Mouse (Mus musculus): ENCODE results near the gene Pde1c.

Gene Pde1c

GRCm38 (mm10) chr6:56322799-56323198, 246.1 kb downstream of the Pde1c start:
- no peak for DNase-seq

DNA sequence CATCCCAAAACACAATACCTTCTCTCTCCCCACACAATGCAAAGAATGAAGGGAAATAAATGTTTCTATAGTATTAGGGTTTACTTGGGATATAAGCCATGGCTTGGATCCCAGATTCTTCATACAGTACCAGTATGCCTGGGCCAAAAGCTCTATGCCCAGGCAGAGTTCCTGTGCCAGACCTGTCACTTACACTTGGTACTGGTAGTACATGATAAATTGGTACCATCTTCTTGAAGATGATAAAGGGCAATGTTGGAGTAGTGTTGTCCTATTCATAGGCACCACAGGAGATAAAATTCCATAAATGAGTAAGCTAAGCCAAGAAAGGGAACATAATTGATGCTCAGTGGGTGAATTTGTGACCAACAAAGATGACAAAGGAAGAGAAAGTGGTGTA, 258.6 kb downstream of the Pde1c start:
- no peak for DNase-seq

DNA sequence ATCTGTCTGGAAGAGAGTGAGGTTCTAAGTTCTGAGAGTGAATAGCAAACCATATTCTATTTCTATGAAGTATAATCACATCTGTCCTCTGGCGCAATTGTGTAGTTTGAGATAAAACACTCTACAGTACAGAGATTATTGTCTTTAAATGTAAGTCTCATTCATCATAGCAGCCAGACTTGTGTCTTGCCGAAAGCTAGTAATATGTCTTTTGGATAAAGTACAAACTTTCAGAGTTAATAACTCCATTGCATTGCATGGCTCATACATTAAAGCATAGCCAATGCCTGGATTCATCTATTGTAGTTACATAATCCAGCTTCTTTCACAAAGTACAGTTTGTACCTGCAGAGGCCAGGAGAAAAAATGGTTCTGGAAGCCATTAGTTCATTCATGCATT, 262.8 kb downstream of the Pde1c start:
- DNase-seq: no peak

DNA sequence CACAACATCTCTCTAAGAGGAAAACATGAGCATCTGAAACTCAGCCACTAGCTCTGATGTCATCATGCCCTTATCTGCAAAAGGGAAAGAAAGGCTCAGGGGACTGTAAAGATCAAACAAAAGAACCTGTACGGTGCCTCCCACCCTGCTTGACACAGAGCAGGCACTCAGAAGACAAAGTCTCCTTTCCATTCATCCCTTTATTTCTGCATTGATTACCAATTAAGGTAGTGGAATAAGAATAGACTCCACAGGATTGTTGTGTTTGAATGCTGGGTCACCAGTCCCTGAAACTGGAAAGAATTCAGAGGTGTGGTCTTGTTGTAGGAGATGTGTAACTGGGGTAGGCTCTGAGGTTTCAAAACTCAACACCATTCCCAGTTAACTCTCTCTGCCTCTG, 276.7 kb downstream of the Pde1c start:
- no peak for DNase-seq

- peak; percentile 13 to 22 for DNase-seq
Measured at GRCm38 (mm10) chr6:56289307-56289706, 279.6 kb downstream of the Pde1c start.

- DNase-seq: no peak
Measured at GRCm38 (mm10) chr6:56284821-56285220, 284.1 kb downstream of the Pde1c start.

DNA sequence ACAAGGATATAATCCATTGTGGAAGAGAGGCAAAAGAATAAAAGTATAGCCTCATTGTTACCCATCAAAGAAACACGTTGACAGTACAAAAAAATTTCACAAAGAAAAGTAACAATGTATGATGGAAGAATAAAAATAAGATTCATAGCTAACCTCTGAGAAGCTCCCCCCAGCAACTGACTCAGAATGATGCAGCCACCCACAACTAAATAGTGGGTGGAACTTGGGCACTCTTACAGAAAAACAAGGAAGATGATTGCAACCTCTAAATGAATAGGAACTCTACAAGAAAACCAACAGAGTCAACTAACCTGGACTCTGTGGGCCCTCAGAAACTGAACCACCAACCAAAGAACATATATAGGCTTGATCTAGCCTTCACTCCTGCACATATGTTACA, 293.4 kb downstream of the Pde1c start:
- no peak for DNase-seq

DNA sequence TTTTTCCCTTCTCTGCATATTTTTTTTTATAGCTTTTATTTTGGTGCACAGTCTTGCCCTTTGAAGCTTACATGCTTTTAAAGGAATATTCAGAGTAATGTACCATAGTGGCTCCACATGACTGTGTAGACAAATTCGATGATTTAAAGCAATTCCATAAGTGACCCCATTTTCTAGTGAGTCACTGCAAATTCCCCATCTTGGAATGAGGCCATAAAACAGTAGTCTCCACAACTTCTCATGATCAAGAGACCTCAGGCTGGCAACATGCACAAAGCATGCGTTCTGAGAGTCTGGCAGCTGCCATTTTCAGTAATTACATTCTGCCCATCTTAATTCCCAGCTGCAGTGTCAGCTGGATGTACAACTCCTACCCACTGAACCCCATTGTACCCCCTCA, 297.2 kb downstream of the Pde1c start:
- DNase-seq: no peak

DNA sequence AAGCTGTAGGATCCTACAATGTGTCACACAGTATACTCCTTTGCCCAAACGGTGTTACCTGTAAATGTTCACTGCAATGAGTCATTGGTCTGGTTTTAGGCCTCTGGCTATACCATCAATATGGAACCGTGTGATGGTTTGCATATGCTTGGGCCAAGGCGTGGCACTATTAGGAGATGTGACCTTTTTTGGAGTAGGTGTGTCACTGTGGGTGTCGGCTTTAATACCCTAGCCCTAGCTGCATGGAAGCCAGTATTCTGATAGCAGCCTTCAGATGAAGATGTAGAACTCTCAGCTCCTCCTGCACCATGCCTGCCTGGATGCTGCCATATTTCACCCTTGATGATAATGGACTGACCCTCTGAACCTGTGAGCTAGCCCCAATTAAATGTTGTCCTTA, 304.4 kb downstream of the Pde1c start:
- DNase-seq: no peak

GRCm38 (mm10) chr6:56260118-56260517, 308.8 kb downstream of the Pde1c start:
- no peak for DNase-seq

DNA sequence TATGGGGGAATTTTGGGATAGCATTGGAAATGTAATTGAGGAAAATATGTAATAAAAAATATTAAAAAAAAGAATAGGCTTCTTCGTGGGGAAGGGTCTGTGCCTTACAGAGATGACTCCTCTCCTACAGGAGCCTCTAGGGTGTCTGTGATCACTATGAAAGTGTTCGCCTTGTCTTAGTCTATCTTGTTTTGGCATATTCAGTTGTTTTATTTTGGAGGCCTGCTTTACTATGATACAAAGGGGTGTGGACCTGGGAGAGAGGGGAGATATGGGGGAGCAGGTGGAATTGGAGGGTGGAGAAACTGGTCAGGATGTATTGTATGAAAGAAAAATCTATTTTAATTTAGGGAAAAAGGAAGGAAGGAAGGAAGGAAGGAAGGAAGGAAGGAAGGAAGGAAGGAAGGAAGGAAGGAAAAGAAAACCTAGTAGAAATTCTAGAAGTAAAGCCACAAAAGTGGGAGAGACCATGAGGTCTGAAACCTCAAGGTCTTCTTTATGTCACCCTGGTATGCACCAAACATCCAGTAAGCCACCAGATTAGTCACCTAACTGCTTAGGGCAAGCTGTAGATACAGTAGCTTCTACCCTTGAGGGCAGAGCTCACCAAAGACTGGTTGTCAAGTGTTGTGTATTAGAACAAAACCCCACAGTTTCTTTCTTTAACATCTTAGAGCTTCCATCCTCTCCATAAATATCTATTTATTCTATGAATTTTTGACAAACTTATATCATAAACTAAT, 311.2 kb downstream of the Pde1c start:
- DNase-seq: no peak

DNA sequence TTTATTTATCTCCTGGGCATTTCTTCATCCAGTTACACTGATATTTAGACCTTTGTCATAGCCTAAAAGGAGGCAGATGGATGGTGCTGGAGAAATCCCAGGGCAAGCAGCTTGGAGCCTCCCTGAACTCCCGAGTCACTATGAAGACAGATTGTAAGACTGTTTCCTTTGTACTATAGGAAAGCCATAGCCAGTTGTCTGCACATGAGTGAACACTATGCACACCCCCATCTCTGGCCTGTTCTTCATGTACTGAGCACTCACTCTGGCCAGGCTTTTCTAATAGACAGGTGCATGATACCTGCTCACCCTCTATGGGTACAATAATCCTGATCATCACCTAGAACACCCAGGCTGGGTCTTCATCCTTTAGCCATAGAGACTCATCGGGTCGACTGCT, 318.8 kb downstream of the Pde1c start:
- DNase-seq: peak; percentile 51 to 55

DNA sequence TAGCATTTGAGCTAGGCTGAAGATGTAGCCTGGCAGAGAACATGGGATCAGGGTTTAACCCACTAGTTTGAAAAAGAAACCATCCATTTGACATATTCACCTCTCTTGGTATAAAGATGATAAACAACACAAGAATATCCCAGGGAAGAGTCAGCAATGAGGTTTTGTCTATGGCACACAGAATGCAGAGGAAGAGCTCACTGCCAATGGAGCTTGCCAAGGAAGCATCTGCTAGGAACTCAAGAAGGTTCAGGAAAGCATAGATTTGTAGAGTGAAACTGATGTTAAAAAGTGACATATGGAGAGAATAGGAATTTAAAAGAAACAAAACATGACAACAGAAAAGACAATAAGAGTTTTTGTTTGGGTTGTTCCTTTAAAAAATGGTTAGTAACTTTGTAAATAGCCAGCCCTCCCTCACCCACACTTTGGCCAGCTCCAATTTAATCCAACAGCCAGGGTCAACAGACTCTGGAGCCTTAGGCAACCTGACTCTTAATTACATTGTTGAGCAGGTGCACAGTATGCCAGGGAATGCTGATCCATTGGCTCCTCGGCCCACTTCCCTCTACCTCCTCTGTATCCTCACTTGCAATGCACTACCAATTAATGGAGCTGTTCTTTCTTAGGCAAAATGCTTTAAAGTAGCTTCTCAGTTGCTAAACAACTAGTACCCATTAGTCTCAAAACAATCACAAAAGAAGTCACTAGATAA, 377.3 kb downstream of the Pde1c start:
- peak; percentile 16 to 49 for DNase-seq

- no peak for DNase-seq
Measured at GRCm38 (mm10) chr6:56176485-56176884, 392.4 kb downstream of the Pde1c start.

DNA sequence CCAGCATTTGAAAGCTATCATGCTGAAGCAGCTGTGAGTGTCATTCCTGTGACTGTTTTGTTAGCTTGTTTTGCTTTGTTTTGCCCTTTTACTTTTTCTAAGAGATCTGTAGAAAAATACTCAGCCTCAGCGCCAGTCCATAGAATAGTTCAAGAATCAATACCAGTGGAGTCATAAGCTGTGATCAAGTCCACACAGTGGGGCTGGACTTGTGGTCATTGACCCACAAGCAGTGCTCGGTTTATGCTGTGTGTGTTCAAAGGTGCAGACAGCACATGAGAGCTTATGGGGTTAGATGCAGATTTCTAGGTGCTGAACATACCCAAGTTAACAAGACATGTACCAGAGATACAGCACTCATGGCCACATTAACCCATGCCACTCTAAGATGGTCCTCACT, 396.7 kb downstream of the Pde1c start:
- DNase-seq: no peak

DNA sequence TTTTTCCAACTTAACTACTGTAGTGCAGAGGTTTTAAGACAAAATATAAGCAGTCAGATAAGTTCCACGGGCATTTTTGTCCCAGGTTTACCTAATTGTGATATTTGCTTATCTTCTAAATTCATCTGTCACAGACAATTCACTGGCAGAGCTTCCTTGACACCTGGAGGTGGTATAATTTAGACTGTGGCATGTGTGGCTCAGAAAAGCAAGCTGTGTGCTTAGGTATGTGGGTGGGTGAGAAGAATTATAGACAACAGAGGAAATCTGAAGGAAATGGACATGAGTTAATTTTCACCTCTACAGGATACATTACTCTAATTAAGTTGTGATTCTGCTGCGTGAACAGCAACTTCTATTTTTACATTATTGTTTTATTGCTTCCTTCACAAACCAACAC, 400.2 kb downstream of the Pde1c start:
- peak in 1 of 2 experiments; percentile 21 for DNase-seq

GRCm38 (mm10) chr6:56158217-56158616, 410.7 kb downstream of the Pde1c start:
- no peak for DNase-seq

DNA sequence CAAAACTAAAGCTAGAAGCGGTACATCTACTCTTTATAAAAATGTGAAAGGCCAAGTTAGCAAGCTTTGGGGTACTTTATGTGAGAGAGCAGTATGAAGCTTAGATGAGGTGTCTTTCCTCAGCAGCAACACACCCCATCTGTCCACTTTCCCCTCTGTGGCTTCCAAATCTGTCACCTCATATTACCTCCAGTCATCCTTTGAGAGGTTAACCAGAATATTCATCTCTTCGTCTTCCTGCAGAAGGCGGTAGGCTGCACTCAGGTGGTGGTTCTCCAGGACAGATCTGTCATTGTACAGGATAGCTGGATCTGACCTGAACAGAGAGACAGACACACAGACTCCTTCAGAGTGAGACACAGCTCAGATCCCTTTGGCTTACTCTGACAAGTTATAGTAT, 412.1 kb downstream of the Pde1c start:
- peak; percentile 35 to 47 for DNase-seq

GRCm38 (mm10) chr6:56130493-56131159, 438.3 kb downstream of the Pde1c start:
- peak in 1 of 2 experiments; percentile 27 for DNase-seq

DNA sequence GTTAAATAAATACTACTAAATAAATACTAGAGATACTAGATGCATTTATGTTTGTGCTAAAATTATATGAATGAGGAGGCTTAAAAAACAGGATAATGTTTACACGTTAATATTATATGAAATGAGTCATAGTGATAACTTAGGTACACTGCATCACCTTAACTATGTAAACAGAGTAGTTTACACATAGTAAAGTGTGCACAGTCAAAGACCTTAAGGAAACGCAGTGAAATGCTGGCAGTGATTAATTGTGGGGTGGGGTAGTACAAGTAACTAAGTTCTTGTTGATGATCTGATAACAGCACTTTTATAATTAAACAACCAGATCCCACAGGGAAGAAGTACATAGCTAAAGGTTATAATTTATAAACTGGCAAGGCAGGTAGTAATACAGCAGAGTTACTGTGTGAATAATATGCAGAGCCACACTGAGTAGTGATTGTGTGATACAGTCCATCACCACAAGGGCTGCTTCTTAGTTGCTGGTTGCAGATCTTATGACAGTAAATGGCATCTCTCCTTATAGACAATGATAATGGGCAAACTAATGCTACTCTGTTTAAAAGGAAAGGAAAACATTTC, 469.3 kb downstream of the Pde1c start:
- no peak for DNase-seq

- peak in 1 of 2 experiments; percentile 9 for DNase-seq
Measured at GRCm38 (mm10) chr6:56098427-56098826, 470.5 kb downstream of the Pde1c start.

GRCm38 (mm10) chr6:56076378-56076805, 492.5 kb downstream of the Pde1c start:
- DNase-seq: no peak

- DNase-seq: no peak
Measured at GRCm38 (mm10) chr6:56068516-56068915, 500.4 kb downstream of the Pde1c start.
